Mouse (Mus musculus) thymus, postnatal 36 days (tissue): Measurements from ENCODE around the gene Kif6.

Source experiments
- DNase-seq, 2 experiments: peaks; one replicate each; pipeline ENCODE4 v3.0.0; 2022; ENCODE audit warnings: mixed read lengths in 2 of 2

Kif6 gene

DNA sequence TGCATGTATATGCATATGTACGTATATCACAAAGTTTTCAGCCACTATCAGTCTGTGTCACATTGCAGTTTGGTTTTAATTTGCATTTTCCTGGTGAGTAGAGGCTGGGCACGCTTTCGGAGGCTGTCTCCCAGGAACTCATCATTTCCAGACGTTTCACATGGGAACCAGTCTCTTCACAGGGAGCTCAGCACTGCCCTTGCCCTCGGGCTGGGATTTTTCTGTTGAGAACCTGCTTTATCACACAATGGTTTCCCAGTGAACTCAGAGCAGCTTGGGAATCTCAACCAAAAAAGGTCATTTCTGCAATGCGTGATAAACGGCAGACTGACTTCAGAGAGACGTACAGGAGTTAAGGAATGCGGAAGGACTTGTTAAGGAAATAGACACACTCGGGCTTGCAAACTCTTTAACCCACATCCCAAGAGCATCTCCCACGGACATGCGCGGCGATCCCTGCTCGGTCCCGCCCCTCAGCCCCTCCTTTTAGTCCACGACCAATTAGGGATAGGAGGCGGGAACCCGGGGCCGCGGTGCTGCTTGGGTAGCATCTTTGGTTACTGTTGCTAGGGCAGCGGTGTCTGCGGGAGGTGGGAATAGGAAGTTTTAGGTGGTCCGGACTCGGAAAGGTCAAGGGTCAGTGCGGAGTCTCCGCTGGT lies at the start of gene Kif6:
TSS of gene Kif6 (plus strand) at position 560 of the 659 bp plus-strand sequence.
- DNase-seq = peak; percentile 11 to 17

DNA sequence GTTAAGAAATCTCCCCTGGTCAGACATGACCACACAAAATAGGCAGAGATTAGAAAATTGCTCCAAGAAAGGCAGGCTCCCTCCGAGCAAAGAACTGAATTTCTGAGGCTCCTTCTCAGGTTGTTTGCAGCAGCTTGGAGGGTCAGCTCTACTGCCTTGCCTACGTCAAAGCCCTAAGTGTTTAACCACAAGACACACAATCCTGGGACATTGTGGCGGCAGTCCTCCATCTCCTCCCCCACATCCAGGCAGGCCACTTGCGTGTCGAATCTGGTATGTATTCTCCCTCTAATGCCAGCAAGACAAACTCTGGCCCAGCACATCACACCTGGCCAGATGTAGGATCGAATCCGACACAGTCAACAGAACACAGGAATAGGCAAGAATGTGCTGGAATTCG lies 46.2 kb upstream of the Kif6 start:
- DNase-seq = no peak

DNA sequence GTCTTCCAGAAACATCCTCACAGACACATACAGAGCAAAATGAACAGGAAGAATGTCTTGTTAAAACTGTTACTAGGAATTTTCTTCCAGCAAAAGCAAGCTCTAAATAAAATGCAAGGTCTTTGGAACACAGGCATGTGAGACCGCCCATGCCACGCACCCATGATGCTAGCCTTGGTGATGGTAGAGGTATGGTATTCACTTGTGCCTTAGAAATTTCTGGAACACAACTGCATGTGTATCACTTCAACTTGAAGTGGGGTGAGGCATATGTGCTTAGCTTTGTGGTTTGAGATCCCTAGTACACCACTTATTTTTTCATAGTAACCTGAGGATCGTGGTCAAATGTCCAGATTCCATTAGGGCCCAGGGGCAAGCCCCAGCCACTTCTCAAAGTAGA lies 37.6 kb upstream of the Kif6 start:
- no peak for DNase-seq

DNA sequence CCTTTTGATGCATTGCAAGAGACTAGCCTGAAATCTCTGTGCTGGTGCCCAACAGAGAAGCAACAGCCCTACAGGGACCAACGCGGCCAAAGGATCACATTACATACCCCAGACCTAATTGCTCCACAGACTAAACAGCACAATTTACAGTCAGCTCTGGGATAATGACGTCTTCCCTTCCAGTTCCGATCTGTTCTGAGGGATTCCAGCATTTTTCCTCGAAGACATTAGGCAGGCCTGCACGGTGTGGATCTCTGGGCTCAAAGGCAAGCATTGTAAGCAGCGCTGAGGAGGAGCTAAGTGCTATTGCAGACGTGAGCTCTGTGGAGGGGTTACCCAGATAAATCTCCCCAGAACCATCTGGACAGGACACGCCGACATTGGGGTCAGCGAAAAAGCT lies 32.5 kb upstream of the Kif6 start:
- no peak for DNase-seq

DNA sequence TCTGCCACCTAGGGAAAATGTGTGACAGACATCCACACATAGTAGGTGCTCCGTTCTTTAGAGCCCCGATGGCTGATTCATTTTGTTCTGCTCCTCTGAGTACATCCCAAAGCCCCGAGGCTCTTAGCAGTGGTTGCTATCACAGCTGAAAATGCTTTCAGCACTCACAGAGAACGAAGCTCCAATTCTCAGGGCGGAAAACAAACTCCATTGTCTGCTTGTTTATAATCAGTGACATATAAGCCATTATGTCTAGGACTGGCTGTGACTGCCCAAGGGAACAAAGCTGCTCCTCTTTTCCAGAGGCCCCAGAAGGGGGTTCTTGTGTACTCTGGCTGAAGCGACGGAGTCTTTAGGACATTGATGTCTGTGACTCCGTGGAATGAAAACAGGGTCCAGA lies 24.9 kb upstream of the Kif6 start:
- DNase-seq = no peak

DNA sequence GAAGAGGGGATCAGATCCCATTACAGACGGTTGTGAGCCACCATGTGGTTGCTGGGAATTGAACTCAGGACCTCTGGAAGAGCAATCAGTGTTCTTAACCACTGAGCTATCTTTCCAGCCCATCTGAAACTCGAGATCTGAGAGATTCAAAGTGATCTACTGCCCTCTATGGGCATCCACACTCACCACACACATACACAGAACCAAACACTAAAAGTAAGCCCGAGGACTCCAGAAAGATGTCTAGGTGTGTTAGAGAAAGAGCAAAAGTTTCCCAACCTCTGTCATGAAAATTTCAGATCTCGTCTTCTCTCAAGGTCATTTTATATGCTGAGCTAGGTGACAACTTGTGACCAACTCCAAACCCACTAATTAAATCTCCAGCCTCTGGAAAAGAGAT lies 9.5 kb upstream of the Kif6 start:
- DNase-seq = no peak

DNA sequence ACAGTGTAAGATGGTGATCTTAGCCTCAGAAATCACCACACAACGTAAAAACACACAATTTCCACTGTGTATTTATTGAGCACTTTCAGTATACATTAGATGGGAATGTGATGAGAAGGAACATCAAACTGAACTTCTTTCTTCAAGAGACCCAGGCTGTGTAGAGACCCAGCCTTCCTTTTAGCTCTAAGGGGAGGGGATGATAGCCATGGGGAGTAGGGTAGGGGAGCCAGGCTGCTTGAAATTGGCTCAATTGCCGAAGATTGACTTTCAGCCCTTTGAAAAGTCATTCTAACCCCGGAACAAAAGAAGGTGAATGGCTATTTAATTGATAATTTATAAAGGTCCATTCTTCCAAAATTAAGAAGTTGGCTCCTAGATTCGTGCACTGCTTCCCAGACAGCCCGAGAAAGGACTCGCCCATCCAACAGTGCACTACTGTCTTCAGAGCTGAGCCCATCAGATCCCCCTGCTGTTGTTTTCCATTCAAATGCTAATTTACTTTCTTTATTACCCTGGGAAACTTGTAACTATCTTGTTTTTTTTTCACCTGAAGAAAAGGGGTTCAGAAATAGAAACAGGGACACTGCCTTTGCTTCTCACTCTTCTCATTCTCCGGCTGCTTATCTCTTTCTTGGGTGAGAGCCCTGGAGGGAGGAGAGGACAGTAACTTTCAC lies 7.4 kb upstream of the Kif6 start:
- DNase-seq = no peak

DNA sequence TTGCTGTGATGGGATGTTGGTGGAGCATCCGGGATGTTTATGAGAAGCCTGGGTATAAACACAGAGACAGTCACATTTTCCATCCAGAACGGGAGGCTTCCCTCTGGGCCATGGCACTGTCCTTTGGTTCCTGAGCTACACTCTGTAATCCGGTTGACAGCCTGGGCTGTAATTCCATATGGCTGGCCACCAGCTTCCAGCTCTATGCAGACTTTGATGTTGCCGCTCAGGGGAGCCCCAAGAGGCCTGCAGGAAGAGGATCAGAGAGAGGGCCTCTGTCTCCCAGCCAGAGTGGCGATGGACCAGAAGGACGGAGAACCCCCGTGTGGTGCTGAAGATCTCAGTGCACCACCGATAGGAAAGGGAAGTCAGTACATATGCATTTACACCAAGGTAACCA lies 4.6 kb upstream of the Kif6 start:
- no peak for DNase-seq

DNA sequence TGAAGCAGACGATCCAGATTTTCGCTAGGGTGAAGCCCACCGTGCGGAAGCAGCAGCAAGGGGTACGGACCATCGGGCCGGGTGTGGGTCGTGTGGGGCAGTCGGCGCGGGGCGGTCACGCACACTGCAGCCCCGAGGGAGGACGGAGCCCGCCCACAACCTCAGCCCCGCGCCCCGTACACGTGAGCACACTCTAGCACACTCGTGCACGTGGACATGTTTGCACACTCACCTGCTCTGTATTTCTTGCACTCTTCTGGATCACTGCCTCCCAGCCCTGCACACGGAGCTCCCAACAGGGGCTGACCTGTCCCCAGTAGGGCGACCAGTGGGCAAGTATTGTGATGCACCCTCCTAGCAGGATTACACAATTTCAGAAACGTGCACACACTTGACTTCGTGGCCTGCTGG lies 310 bp downstream of the Kif6 start:
- no peak for DNase-seq

DNA sequence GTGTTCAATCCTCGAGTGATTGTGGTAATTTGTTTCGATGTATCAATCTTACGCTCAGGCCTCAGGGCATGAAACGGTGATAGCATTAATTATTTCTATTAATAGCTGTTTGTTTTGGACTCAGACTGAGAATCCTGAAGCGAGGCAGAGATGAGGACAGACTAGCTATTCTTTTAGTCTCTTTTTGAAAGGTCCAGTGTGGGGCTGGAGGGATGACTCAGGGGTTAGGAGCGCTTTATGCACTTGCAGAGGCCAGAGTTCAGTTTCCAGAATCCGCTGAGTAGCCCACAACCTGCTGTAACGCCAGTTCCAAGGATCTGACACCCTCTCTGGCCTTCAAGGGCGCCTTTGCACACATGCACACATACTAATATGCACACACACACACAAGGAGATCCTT lies 9.6 kb downstream of the Kif6 start:
- no peak for DNase-seq

DNA sequence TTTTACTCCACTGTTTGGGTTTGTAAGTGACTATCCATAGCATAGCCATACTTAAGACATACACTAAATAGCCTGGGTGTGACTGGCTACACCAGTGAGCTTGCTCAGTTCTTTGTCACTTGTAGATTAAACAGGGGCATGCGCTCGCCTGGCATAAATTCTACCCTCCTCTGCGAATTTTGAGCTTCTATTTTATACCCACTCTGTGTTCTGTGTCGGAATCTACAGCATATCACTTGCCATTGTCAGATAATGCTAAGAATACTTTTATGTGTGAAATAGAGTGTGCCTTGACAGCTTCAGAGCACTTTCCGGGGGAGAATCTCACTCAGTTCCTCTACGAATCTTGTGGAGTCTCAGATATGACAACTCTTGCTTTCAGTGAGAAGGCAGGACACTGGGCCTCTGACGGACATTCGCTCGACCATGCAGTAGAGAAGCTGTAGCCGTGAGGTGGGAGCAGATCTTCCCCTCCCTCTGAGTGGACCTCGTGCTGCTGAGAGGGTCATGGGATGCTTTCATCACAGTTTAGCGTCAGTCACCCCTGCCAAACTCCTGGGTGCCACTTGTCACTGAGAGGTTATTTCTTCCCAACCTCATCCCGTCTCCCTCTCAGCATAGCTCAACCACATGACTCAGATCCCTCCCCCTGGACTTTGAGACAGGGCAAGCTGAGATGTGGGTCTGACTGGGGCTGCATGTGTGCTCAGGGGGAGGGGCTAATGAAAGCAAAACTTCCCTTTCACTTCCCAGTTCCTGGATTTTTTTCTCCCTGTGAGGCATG lies 12.3 kb downstream of the Kif6 start:
- DNase-seq = no peak

DNA sequence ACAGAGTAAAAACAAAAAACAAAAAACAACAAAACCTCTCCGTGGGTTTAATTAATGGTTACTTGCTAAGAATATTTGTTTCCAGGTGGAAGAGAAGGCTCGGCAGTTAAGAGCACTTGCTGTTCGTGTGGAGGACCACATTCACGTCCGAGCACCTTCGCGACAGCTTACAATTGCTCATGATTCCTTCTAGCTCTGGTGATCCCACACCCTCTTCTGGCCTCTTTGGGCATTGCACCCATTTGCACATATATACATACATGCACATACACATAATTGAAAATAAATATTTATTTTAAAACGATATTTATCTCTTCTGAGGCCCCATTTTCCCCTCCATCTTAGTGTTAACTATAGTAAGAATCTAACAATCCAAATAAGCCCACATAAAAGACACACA lies 13.9 kb downstream of the Kif6 start:
- DNase-seq = no peak

DNA sequence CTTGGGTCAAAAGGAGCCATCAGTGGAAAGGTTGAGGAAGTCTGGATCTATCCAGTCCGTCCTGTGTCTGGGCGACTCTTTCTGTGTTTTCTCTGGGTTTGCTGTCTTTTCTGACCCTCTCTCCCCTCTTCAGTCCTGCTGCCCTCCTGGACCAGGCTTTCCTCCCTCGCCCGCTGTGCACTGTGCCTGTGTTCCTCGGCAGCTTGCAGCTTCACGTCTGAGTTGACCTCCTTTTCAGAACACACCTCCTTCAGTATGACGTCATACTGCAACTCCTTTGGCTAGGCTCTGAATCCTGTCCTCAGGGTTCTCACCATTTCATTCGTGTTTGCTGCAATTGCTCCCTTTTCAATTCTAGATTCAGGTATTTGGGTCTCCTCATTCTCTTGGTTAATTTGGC lies 18.1 kb downstream of the Kif6 start:
- DNase-seq = no peak

DNA sequence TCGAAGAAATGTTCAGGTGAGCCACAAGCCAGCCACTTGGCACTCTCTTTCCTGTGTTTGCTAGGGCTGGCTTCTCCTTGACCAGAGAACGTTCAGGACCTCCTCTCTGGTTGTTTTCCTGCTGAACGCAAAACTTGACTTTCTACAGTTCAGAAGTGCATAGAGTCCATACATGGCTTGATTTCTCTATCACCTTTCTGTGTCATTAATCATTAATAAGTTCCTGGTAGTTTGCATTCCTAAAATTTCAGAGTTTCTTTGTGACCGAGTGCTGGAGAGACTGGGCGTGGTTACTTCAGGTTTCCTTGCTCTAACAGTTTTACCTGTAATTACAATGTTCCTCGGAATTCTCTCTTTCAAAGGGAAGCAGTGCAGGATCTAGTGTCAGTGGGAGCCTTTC lies 27.0 kb downstream of the Kif6 start:
- DNase-seq = no peak

DNA sequence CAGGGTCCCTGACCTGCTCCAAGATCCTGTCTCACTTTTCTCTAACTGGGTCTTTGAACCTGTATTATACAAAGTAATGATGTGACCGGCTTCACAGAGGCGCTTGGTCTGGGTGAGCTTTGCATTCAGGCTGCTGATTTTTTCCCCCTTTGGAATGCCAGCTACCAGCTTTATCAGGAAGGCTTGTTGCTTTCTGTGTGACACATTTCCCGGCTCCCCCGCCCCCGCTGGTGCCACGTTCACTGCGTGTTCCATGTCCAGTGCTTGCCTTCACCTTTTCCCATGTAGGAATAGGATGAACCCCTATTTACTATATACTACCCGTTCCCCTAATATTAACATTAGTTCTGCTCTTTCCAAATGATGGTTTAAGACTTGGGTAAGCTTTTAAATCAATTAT lies 27.4 kb downstream of the Kif6 start:
- no peak for DNase-seq

DNA sequence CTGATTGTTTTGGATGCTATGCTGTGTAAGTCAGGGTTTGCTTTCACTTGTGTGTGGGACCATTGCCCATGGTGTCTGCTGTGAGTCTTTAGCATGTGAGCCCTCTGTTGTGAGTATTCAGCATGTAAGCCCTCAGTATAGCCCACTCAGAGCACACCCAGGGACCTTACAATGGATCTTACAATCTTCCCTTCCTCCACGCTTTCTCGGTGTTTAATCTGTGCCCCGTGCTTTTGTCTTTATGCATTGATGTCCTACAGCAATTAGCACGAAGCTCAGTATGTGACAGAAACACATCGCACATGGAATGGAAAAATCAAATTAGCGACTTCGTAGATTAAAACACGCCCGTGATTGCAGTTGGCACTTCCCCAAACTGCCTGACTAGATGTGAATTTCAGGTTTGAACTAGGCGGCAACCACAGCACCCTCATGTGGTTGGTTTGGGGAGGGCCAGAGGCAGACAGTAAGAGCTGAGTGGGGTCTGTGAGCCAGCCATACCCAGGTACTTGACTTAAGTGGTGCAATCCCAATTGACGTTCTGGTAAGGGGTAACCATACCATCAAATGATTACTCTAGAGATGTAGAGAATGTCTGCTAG lies 28.1 kb downstream of the Kif6 start:
- no peak for DNase-seq

DNA sequence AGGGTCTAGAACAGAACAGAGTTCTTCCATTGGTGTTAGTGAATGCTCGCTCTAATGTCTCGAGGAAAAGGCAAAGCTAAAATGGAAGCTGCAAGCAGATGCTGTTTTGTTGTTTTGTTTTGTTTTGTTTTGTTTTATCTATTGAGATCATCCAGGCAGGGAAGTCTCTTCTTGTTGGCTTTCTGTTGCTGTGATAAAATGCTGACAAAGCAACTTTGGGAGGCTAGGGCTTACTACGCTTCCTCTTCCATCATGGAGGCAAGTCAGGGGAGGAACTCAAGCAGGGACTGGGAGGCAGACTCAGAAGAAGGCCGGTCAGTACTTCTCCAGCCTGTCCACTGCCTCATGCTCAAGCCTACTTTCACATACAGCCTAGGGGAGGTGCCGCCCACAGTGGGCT lies 31.3 kb downstream of the Kif6 start:
- DNase-seq = no peak

DNA sequence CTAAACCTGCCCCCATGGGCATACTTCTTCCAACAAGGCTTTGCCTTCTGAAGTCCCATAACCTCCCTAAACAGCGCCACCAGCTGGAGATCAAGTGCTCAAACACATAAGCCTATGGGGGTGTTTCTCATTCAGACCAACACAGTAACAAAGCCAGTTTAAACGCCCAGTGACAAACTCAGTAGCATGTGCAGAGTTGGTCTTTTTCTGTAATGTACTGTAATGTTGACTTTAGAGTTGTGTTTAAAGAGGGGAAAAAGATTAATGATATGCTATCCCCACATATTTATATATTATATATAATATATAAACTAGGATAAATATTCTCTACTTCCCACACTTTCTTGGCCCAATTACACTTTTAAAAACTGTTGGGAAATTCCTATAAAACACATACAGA lies 34.0 kb downstream of the Kif6 start:
- DNase-seq = no peak

DNA sequence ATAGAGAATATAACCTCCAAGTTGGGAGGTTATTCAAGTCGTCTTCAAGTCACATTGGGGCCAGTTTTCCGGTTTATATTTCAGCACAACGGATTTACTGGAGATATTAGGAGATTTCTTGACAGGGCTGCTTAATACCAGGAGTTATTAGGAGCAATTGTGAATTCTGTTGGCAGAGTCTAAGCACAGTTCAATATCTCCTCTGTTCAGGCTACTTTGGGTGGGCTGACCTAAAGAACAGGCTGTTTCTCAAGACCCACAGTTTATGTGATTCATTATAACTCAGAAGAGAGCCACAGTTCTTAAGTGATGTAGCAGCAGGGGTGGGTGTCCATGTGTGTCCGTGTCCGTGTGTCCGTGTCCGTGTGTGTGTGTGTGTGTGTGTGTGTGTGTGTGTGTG lies 34.5 kb downstream of the Kif6 start:
- no peak for DNase-seq

DNA sequence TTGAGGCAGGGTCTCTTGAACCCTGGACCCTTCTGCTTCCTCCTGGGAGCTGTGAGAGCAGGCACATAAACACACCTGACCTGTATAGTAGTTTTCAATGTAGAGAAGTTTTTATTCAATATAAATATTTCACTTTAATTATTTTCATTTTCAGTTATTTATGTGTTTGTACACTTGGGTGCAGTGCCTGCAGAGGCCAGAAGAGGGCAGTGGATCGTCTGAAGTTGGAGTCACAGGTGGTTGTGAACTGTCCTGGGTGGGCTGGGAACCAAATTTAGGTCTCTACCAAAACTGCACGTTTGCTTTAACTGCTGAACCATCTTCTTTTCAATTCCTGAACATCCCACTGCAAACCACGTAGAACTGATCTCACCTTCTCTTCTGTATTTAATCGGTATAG lies 35.4 kb downstream of the Kif6 start:
- DNase-seq = no peak

DNA sequence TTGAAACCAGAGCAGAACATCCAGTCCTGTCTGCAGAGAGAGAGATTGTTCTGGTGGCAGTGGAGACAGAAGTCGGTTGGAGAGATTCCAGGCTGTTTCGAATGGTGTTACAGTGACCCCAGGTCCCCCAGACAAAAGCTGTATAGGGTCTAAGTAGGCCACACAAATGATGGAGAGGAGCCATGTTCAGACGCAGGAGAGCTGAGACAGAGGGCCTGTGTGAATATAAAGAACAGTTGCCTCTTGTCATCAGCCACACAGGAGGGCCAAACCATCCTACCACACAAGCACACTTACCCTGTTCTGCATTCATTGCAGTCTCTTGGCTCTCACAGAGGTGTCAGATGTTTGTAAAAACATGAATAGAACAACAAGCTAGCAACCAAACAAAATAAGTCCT lies 37.4 kb downstream of the Kif6 start:
- no peak for DNase-seq

DNA sequence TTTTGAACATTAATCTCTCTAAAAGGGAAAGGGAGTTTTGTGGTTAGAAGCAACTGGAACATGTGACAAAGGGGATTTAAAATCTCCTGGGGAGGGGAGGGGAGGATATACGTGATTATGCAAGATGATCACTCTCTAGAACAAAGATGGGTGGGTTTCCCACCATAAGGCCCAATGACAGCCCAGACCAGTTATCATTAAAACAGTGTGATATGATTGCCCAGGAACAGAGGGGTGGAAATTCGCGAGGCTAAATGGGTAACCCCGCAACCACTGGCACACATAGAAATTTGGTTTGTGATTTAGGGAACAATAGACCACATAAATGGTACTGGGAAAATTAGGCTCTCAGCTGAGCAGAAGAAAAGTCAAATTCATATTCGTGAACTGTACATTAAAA lies 37.9 kb downstream of the Kif6 start:
- DNase-seq = no peak

DNA sequence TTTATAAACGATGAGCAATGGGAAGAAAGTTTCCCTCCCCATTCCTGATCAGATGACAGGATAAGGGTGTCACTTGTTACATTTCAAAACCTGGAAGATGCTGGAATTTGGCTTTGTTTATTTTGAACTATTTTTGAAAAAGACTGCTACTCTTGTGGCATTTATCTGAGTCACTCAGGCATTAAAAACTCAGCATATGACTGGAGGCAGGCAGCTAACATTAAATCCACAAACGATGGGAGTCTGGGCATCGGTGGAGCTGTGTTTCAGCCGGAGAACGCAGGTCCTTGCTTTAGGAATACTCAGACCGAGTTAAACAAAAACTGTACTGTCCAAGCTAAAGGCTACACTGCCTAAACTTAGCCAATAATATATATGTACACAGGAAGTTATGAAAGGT lies 46.7 kb downstream of the Kif6 start:
- DNase-seq = no peak

DNA sequence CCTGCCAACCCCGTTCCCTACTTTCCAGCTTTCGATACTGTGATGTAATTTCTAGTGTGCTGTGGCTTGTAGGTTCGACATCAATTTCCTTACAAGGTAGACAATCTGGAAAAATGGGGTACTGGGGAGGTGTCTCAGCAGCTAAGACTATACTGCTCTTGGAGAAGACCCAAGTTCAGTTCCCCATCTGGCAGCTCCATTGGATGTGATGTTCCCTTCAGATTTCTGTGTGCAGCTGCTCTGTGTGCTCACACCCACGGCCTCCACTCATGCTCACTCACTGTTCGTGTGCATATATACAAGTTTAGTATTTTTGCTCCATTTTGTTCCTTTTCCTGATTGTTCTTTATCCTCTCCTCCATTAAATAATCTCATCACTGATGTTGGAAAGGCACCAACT lies 51.8 kb downstream of the Kif6 start:
- no peak for DNase-seq
